Mouse (Mus musculus) lung, postnatal 0 days (tissue): ENCODE data around the gene Inava.

Experiments
- CTCF ChIP-seq: IDR thresholded peaks from 2 replicates; pipeline ENCODE4 v1.5.1; 2016; ENCODE audit warnings: antibody characterized with exemption, mild to moderate bottlenecking
- EP300 ChIP-seq: IDR thresholded peaks from 2 replicates; pipeline ENCODE4 v1.6.1; 2016; ENCODE audit warnings: antibody characterized with exemption, mild to moderate bottlenecking, control low read depth

GRCm38 (mm10) chr1:136175183-136175582 is 58.9 kb downstream of the Inava start:
- peak; percentile 79 for TF ChIP-seq CTCF
- no peak for TF ChIP-seq EP300
